Comparison of ENCODE assay signal across 8 mouse cellular contexts in genomic region chr4:43040114-43040572, GRCm38 (mm10). TPM values are rescaled to one million over a fixed set of nuclear protein-coding genes. Genes with fewer than 3 reads are reported as not detected.
A peak's percentile ranks its signal among the peaks of the same experiment; 100 is the strongest.
DNase-seq lines count a peak whose midpoint lies in the region; ATAC-seq and TF ChIP-seq lines count a peak whose summit lies in the region.

No protein-coding gene starts in this region.

- no peak overlapping the region for H3K27ac ChIP-seq in cortical plate, adult 2 months (ENCODE audit: insufficient read depth, low read length)

- no peak for TF ChIP-seq CTCF in cortical plate, adult 2 months (IDR thresholded peaks at IDR 0.05; ENCODE audit: extremely low read depth, insufficient read depth, low read length)

- peak; percentile 89 for ATAC-seq in activated CD4-positive, CD25-positive, alpha-beta regulatory T cell, adult 4 months
- peak; percentile 85 for ATAC-seq in megakaryocyte progenitor cell, adult 5-6 weeks (replicated peaks; ENCODE audit: poor library complexity)

- H3K4me3 ChIP-seq in cortical plate, adult 2 months (ENCODE audit: insufficient read depth, low read length), result peak overlapping the region; percentile 56

- peak; percentile 95 to 97 for DNase-seq in gastrocnemius, adult 8-10 months (ENCODE audit: low spot score in 2 of 2)
- DNase-seq in induced T-regulatory cell, adult 2 months (ENCODE audit: low read depth), result peak; percentile 96
- DNase-seq in left cerebral cortex, adult 9 months (ENCODE audit: low spot score in 2 of 2), result peak; percentile 94 to 97
- DNase-seq in right cerebral cortex, postnatal 14 days, result peak; percentile 96
- peak; percentile 92 to 96 for DNase-seq in urinary bladder, postnatal 36 days (ENCODE audit: low spot score in 2 of 2)

- H3K4me1 ChIP-seq in cortical plate, adult 2 months (ENCODE audit: control insufficient read depth, insufficient read depth, low read length), result peaks cover 5% of the 10 kb centered on the region; the same call in 1 of the 2 replicates

- peak; percentile 60; the same call in 1 of the 2 replicates for TF ChIP-seq POLR2A in cortical plate, adult 2 months (IDR thresholded peaks at IDR 0.05; ENCODE audit: extremely low read depth, insufficient read depth, low read length)

RNA-seq across cellular contexts. Expression of gene Fam214b, which starts 5.9 kb away (rescaled TPM):
- polyA plus RNA-seq in activated CD4-positive, CD25-positive, alpha-beta regulatory T cell, adult 4 months (2017; shearing (Covaris generic)), result 1 to 10 TPM; 2.9 to 4.0 TPM
- 28.5 and 29.2 TPM in 2 replicates for polyA plus RNA-seq in cortical plate, adult 2 months (2012; rRNA removed)
- total RNA-seq in gastrocnemius, adult 8-10 months (2022), result 10 to 100 TPM; 25.3 to 30.3 (median 26.4) TPM
- 1.3 and 2.0 TPM in 2 replicates for total RNA-seq in megakaryocyte progenitor cell, adult 5-6 weeks (2015)
- total RNA-seq in megakaryocyte progenitor cell, adult 5-6 weeks (2017), result 1.5 and 2.0 TPM in 2 replicates

RNA-seq across cellular contexts. Expression of gene Stoml2, which starts 8.6 kb away (rescaled TPM):
- 100 to 1,000 TPM; 119 to 161 TPM for polyA plus RNA-seq in activated CD4-positive, CD25-positive, alpha-beta regulatory T cell, adult 4 months (2017; shearing (Covaris generic))
- polyA plus RNA-seq in cortical plate, adult 2 months (2012; rRNA removed), result 128 and 132 TPM in 2 replicates
- total RNA-seq in gastrocnemius, adult 8-10 months (2022), result 100 to 1,000 TPM in 2 of 4 experiments, 10 to 100 TPM in 2; 88.7 to 116 (median 107) TPM
- total RNA-seq in megakaryocyte progenitor cell, adult 5-6 weeks (2015), result 127 and 153 TPM in 2 replicates
- 114 and 168 TPM in 2 replicates for total RNA-seq in megakaryocyte progenitor cell, adult 5-6 weeks (2017)

RNA-seq across cellular contexts. Expression of gene Pigo, which starts 14.5 kb away (rescaled TPM):
- 10 to 100 TPM; 14.1 to 14.6 TPM for polyA plus RNA-seq in activated CD4-positive, CD25-positive, alpha-beta regulatory T cell, adult 4 months (2017; shearing (Covaris generic))
- polyA plus RNA-seq in cortical plate, adult 2 months (2012; rRNA removed), result 21.0 and 21.9 TPM in 2 replicates
- total RNA-seq in gastrocnemius, adult 8-10 months (2022), result 1 to 10 TPM; 4.8 to 8.1 (median 5.9) TPM
- total RNA-seq in megakaryocyte progenitor cell, adult 5-6 weeks (2015), result 8.6 and 13.2 TPM in 2 replicates
- 4.7 and 8.9 TPM in 2 replicates for total RNA-seq in megakaryocyte progenitor cell, adult 5-6 weeks (2017)

RNA-seq across cellular contexts. Expression of gene Unc13b, which starts 18.6 kb away (rescaled TPM):
- under 1 TPM in 1 of 2 experiments, not detected in 1; 0.08 TPM for polyA plus RNA-seq in activated CD4-positive, CD25-positive, alpha-beta regulatory T cell, adult 4 months (2017; shearing (Covaris generic))
- 66.7 and 77.8 TPM in 2 replicates for polyA plus RNA-seq in cortical plate, adult 2 months (2012; rRNA removed)
- total RNA-seq in gastrocnemius, adult 8-10 months (2022), result 1 to 10 TPM; 1.2 to 2.8 (median 1.5) TPM
- total RNA-seq in megakaryocyte progenitor cell, adult 5-6 weeks (2015), result 0.07 TPM in 1 of 2 replicates, not detected in the other
- 0.37 and 0.96 TPM in 2 replicates for total RNA-seq in megakaryocyte progenitor cell, adult 5-6 weeks (2017)

RNA-seq across cellular contexts. Expression of gene Fancg, which starts 29.8 kb away (rescaled TPM):
- 10 to 100 TPM; 16.5 to 27.4 TPM for polyA plus RNA-seq in activated CD4-positive, CD25-positive, alpha-beta regulatory T cell, adult 4 months (2017; shearing (Covaris generic))
- polyA plus RNA-seq in cortical plate, adult 2 months (2012; rRNA removed), result 25.0 and 28.4 TPM in 2 replicates
- total RNA-seq in gastrocnemius, adult 8-10 months (2022), result 1 to 10 TPM; 1.1 to 2.2 (median 1.5) TPM
- total RNA-seq in megakaryocyte progenitor cell, adult 5-6 weeks (2015), result 18.3 and 19.3 TPM in 2 replicates
- 12.3 and 17.8 TPM in 2 replicates for total RNA-seq in megakaryocyte progenitor cell, adult 5-6 weeks (2017)

Comparison
In these comparisons a context has a peak if more than half of its experiments do, and no peak if none do; other contexts are left out.
1. RNA of gene Fam214b, which starts 5.9 kb away (total RNA-seq): 25.3 to 30.3 TPM in gastrocnemius, adult 8-10 months; 1.3 to 2.0 TPM in megakaryocyte progenitor cell, adult 5-6 weeks; every median in the first group is over 4 times any median in the second.
2. Peak in every context shown above with its lines, with median percentiles within 50 percentile points of each other: DNase-seq.